Mouse (Mus musculus) gastrocnemius, postnatal 14 days (tissue): ENCODE results near the gene Kcnj9. TPM values are rescaled to one million over a fixed set of nuclear protein-coding genes. Genes with fewer than 3 reads are reported as not detected.

ENCODE experiments used
- DNase-seq: peaks from one replicate; pipeline ENCODE4 v3.0.0; 2021; ENCODE audit warnings: mixed read lengths
- intact Hi-C: fragments of 180-260 bp; cut with DNase I; formaldehyde crosslinking; loops from one replicate; pipeline ENCODE4 v1.15.1; 2025; ENCODE audit warnings: low total_unique reads
- total RNA-seq, 2 experiments: library from RNA; stranded (reverse); gene quantifications; 2 replicates each; pipeline ENCODE4 v1.2.3; 2021

Kcnj9 gene
- total RNA-seq, 2 experiments from 2014 or later, result not detected

GRCm38 (mm10) chr1:172300247-172300646, 28.9 kb downstream of the Kcnj9 start:
- peak; percentile 73 for DNase-seq
- intact Hi-C loops, result no loop called here

GRCm38 (mm10) chr1:172299528-172299927, 29.6 kb downstream of the Kcnj9 start:
- DNase-seq, result no peak
- intact Hi-C loops, result no loop called here

- intact Hi-C loops, result no loop called here
- DNase-seq, result peak; percentile 83
These were observed 31.2 kb downstream of the Kcnj9 start, which contains the start of gene Atp1a2 for GRCm38 (mm10) chr1:172297611-172298537. Gene Atp1a2, minus strand, starts transcription at chr1:172298064.

GRCm38 (mm10) chr1:172296816-172297510, 32.2 kb downstream of the Kcnj9 start:
- intact Hi-C loops, result no loop called here
- peak; percentile 68 for DNase-seq

GRCm38 (mm10) chr1:172295751-172296197, 33.3 kb downstream of the Kcnj9 start:
- DNase-seq, result no peak
- intact Hi-C loops, result no loop called here

- intact Hi-C loops, result no loop called here
- DNase-seq, result no peak
These were observed 35.7 kb downstream of the Kcnj9 start for GRCm38 (mm10) chr1:172293449-172293848.

- intact Hi-C loops, result no loop called here
- no peak for DNase-seq
These were observed 36.2 kb downstream of the Kcnj9 start for GRCm38 (mm10) chr1:172292880-172293279.

- DNase-seq, result no peak
- intact Hi-C loops, result no loop called here
These were observed 39.5 kb downstream of the Kcnj9 start for GRCm38 (mm10) chr1:172289617-172289946.

GRCm38 (mm10) chr1:172288900-172289616, 40.1 kb downstream of the Kcnj9 start:
- intact Hi-C loops, result no loop called here
- no peak for DNase-seq

GRCm38 (mm10) chr1:172286740-172287139, 42.4 kb downstream of the Kcnj9 start:
- intact Hi-C loops, result no loop called here
- DNase-seq, result no peak

GRCm38 (mm10) chr1:172284221-172284620, 44.9 kb downstream of the Kcnj9 start:
- intact Hi-C loops, result no loop called here
- DNase-seq, result peak; percentile 61

GRCm38 (mm10) chr1:172283073-172283472, 46.0 kb downstream of the Kcnj9 start:
- intact Hi-C loops, result no loop called here
- DNase-seq, result no peak

GRCm38 (mm10) chr1:172281522-172282254, 47.4 kb downstream of the Kcnj9 start:
- DNase-seq, result no peak
- intact Hi-C loops, result no loop called here

- intact Hi-C loops, result no loop called here
- no peak for DNase-seq
These were observed 49.2 kb downstream of the Kcnj9 start for GRCm38 (mm10) chr1:172279768-172280509.

- no peak for DNase-seq
These were observed 50.8 kb downstream of the Kcnj9 start for GRCm38 (mm10) chr1:172278328-172278727.

GRCm38 (mm10) chr1:172277172-172277571, 51.9 kb downstream of the Kcnj9 start:
- no peak for DNase-seq
- intact Hi-C loops, result no loop called here

More at GRCm38 (mm10) chr1:172278328-172278727, 50.8 kb downstream of the Kcnj9 start:
- intact Hi-C loops, result no loop called here

GRCm38 (mm10) chr1:172274547-172274946, 54.6 kb downstream of the Kcnj9 start:
- intact Hi-C loops, result no loop called here
- no peak for DNase-seq

GRCm38 (mm10) chr1:172274116-172274515, 55.0 kb downstream of the Kcnj9 start:
- intact Hi-C loops, result no loop called here
- no peak for DNase-seq

- intact Hi-C loops, result no loop called here
These were observed 55.7 kb downstream of the Kcnj9 start for GRCm38 (mm10) chr1:172273386-172273785.

More at GRCm38 (mm10) chr1:172273386-172273785, 55.7 kb downstream of the Kcnj9 start:
- DNase-seq, result peak; percentile 57
